Mouse (Mus musculus): Measurements from ENCODE around the gene Brms1. TPM values are rescaled to one million over a fixed set of nuclear protein-coding genes. Genes with fewer than 3 reads are reported as not detected.

Gene Brms1
- polyA plus RNA-seq, 1 experiment from 2014 or later: 24.0 TPM

- Histone ChIP-seq H3K4me2 (peak overlapping the region; percentile 91), H3K9ac (peak overlapping the region; percentile 69), H3K27me3 (peaks cover 4% of the 10 kb centered on the region; the same call in 1 of the 2 replicates), H3K9me3 (replicated peaks) (no peaks in the 10 kb centered on the region), H3K36me3 (replicated peaks) (no peaks in the 10 kb centered on the region), H3K27ac (replicated peaks) (no peak overlapping the region), H3K4me1 (replicated peaks) (peaks cover 52% of the 10 kb centered on the region), H3K4me3 (replicated peaks) (peak overlapping the region; percentile 70)
- ATAC-seq (ENCODE audit: insufficient read depth): no peak
- WGBS (ENCODE audit: insufficient replicate concordance): 22% methylated on average over 41 of the region's 41 CpGs
Measured at GRCm38 (mm10) chr19:5039301-5040114, 1.6 kb upstream of the Brms1 start.

- Histone ChIP-seq H3K27me3 (peaks cover 4% of the 10 kb centered on the region; the same call in 1 of the 2 replicates), H3K9ac (peak overlapping the region; percentile 69), H3K4me2 (peak overlapping the region; percentile 91), H3K4me1 (replicated peaks) (peaks cover 52% of the 10 kb centered on the region), H3K36me3 (replicated peaks) (peaks cover 8% of the 10 kb centered on the region), H3K9me3 (replicated peaks) (no peaks in the 10 kb centered on the region), H3K4me3 (replicated peaks) (peak overlapping the region; percentile 74), H3K27ac (replicated peaks) (peak overlapping the region; percentile 84)
- no peak for ATAC-seq (ENCODE audit: insufficient read depth)
- 1% methylated on average over 16 of the region's 16 CpGs for WGBS (ENCODE audit: insufficient replicate concordance)
Measured at GRCm38 (mm10) chr19:5041588-5041987, 434 bp downstream of the Brms1 start.

DNA sequence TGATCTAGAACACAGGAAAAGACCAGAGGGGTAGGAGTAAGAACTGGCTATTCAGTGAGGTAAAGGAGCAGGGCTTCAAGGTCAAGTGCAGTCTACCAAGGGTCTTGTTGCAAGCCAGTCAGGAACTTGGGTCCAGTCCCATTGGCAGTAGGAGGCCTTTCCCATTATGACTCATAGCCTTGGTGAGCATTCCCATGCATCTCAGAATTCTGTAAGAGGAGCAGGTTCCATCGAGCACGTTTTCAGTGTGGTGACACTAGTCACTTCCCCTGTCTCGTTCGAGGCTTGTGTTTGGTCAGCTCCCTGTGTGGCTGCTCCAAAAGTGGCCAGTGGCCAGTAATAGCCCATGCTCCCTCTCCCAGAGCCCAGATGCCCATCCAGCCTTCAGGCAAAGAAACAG, 4.4 kb downstream of the Brms1 start:
- Histone ChIP-seq H3K4me2 (no peak overlapping the region), H3K4me3 (replicated peaks) (no peak overlapping the region), H3K9ac (no peak overlapping the region), H3K4me1 (replicated peaks) (peaks cover 24% of the 10 kb centered on the region), H3K27ac (replicated peaks) (no peak overlapping the region), H3K9me3 (replicated peaks) (no peaks in the 10 kb centered on the region), H3K36me3 (replicated peaks) (peaks cover 28% of the 10 kb centered on the region), H3K27me3 (peaks cover 5% of the 10 kb centered on the region)
- ATAC-seq (ENCODE audit: insufficient read depth): no peak
- WGBS (ENCODE audit: insufficient replicate concordance): 62% methylated on average over 4 of the region's 4 CpGs

DNA sequence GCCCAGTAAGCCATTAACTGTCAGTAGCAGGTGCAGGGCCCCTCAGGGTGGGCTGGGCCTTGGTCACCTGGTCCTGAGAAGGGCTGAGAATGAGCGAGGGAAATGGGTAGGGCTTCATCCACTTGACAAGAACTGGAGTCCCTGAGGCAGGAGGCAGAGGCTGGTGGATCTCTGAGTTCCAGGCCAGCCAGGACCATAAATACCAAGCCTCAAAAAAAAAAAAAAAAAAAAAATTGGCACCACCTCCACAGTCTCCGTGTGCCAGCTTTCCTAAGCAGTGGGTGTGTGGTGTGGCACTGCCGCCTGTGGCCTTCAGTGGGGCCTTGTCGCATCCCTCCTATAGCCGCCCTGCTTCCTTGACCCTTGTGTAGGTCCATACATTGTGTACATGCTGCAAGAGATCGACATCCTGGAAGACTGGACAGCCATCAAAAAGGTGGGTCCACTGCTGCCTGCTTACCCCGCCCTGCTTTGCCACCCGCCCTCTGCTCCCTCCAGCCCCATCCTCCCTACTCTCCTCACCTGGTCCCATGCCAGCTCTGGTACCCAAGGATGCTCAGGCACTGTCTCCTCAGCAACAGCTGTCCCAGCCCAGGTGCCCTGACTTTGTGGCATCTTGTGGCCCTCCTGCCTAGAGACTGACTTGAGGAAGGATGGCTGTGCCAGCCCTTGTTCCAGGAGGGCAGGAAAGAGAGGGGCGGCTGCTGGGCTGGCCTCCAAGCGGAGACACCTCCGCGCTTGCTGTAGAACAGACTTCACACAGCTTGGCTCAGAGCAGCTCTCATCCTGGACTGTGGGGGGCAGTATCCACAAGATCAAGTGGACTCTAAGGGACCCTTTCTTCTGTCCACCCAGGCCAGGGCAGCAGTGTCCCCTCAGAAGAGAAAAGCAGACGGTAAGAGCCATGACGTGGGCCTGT, 7.2 kb downstream of the Brms1 start:
- H3K4me2 ChIP-seq: no peak overlapping the region
- no peak for ATAC-seq (ENCODE audit: insufficient read depth)
- H3K9ac ChIP-seq: no peak overlapping the region
- H3K4me3 ChIP-seq (replicated peaks): no peak overlapping the region
- WGBS (ENCODE audit: insufficient replicate concordance): 78% methylated on average over 14 of the region's 14 CpGs
- H3K4me1 ChIP-seq (replicated peaks): peaks cover 11% of the 10 kb centered on the region
- peaks cover 28% of the 10 kb centered on the region for H3K36me3 ChIP-seq (replicated peaks)
- H3K27ac ChIP-seq (replicated peaks): no peak overlapping the region
- H3K27me3 ChIP-seq: peaks cover 34% of the 10 kb centered on the region
- no peaks in the 10 kb centered on the region for H3K9me3 ChIP-seq (replicated peaks)

DNA sequence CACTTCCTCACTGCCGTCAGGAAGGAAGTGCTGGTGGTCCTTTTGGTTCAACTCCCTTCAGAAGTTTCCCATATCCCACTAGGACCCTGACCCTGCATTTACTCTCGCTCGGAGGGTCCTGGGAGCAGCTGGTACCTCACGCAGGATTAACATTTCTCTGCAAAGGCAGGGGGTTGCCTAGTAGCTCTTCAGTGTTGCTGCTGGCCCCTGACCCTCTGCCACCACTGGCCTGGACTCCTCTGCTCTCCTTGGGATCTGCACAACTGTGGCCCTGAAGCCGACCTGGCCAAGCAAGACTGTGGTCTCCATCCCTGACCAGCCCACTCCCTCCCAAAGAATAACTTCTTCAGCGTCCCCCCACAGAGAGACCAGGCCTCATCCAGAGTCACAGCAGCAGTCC, 8.2 kb downstream of the Brms1 start:
- Histone ChIP-seq H3K9ac (no peak overlapping the region), H3K36me3 (replicated peaks) (peaks cover 28% of the 10 kb centered on the region), H3K4me1 (replicated peaks) (peaks cover 13% of the 10 kb centered on the region), H3K9me3 (replicated peaks) (no peaks in the 10 kb centered on the region), H3K27me3 (peaks cover 41% of the 10 kb centered on the region), H3K27ac (replicated peaks) (no peak overlapping the region), H3K4me2 (no peak overlapping the region), H3K4me3 (replicated peaks) (no peak overlapping the region)
- ATAC-seq (ENCODE audit: insufficient read depth): no peak
- WGBS (ENCODE audit: insufficient replicate concordance): 68% methylated on average over 6 of the region's 6 CpGs

DNA sequence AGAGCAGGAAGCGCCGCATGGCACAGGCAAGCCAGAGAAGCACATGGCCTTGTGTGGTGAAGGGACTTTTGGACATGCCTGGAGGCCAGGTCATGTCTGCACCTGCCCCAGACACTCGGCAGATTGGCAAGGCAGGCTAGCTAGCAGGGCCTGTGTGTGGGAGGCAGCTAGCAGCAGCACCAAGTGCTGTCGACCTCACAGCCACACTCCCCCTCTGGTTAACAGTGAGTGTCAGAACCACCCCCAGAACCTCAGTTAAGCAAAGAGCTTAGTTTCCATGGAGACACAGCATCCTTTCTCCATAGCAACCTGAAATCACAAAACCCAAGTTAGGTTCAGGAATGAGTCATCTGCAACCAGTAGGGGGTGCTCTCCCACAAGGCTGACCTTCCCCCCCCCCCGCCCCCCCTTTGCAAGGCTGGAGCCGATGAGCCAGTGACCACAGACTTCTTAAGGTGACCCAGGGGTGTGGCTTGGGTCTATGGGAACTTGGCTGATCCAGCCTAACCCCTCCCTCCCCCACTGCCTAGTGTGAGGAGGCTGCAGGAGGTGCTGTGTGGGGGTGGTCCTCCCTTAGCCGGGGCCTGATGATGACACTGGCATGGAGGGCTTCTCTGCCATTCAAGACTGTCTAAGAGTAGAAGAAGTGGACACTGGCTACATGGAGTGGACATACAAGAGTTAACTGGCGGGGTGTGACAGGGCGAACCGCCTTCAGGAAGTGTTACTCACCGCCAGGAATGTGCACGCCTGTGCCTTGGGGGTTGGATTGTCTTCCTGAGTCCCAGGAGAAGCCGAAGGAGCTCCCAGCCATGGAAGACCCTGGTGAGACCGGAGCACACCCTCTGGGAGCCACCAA, 9.1 kb downstream of the Brms1 start, which contains the start of gene Rin1:
Rin1 (plus strand) TSS at position 435 of the 859 bp plus-strand sequence.
- 16% methylated on average over 14 of the region's 14 CpGs for WGBS (ENCODE audit: insufficient replicate concordance)

GRCm38 (mm10) chr19:5051031-5051430, 9.9 kb downstream of the Brms1 start:
- H3K9ac ChIP-seq: no peak overlapping the region
- peak overlapping the region; percentile 10; the same call in 1 of the 2 replicates for H3K4me3 ChIP-seq (replicated peaks)
- no peak overlapping the region for H3K27ac ChIP-seq (replicated peaks)
- H3K36me3 ChIP-seq (replicated peaks): peaks cover 26% of the 10 kb centered on the region
- ATAC-seq (ENCODE audit: insufficient read depth): no peak
- peak overlapping the region; percentile 18 for H3K4me2 ChIP-seq
- peaks cover 13% of the 10 kb centered on the region for H3K4me1 ChIP-seq (replicated peaks)
- WGBS (ENCODE audit: insufficient replicate concordance): 13% methylated on average over 17 of the region's 17 CpGs
- peaks cover 49% of the 10 kb centered on the region for H3K27me3 ChIP-seq
- H3K9me3 ChIP-seq (replicated peaks): no peaks in the 10 kb centered on the region

More for the DNA sequence above, 9.1 kb downstream of the Brms1 start, which contains the start of gene Rin1:
- Histone ChIP-seq H3K27me3 (peaks cover 46% of the 10 kb centered on the region), H3K36me3 (replicated peaks) (peaks cover 28% of the 10 kb centered on the region), H3K4me2 (peak within 1 kb of the TSS; percentile 18), H3K4me1 (replicated peaks) (peaks cover 13% of the 10 kb centered on the region), H3K9ac (no peak within 1 kb of the TSS), H3K27ac (replicated peaks) (no peak within 1 kb of the TSS), H3K4me3 (replicated peaks) (peak within 1 kb of the TSS; percentile 10; the same call in 1 of the 2 replicates), H3K9me3 (replicated peaks) (no peaks in the 10 kb centered on the region)
- ATAC-seq (ENCODE audit: insufficient read depth): no peak

- Histone ChIP-seq H3K9me3 (replicated peaks) (no peaks in the 10 kb centered on the region), H3K27me3 (peaks cover 49% of the 10 kb centered on the region), H3K27ac (replicated peaks) (no peak overlapping the region), H3K36me3 (replicated peaks) (peaks cover 21% of the 10 kb centered on the region), H3K4me1 (replicated peaks) (peaks cover 18% of the 10 kb centered on the region), H3K4me2 (no peak overlapping the region), H3K9ac (no peak overlapping the region), H3K4me3 (replicated peaks) (no peak overlapping the region)
- ATAC-seq (ENCODE audit: insufficient read depth): no peak
- 66% methylated on average over 3 of the region's 3 CpGs for WGBS (ENCODE audit: insufficient replicate concordance)
Measured at GRCm38 (mm10) chr19:5051515-5051914, 10.4 kb downstream of the Brms1 start.

- Histone ChIP-seq H3K27ac (replicated peaks) (no peak overlapping the region), H3K9ac (no peak overlapping the region), H3K36me3 (replicated peaks) (peaks cover 13% of the 10 kb centered on the region), H3K27me3 (peaks cover 49% of the 10 kb centered on the region), H3K4me1 (replicated peaks) (peaks cover 20% of the 10 kb centered on the region), H3K4me2 (no peak overlapping the region), H3K9me3 (replicated peaks) (no peaks in the 10 kb centered on the region), H3K4me3 (replicated peaks) (no peak overlapping the region)
- ATAC-seq (ENCODE audit: insufficient read depth): no peak
- WGBS (ENCODE audit: insufficient replicate concordance): 37% methylated on average over 25 of the region's 25 CpGs
Measured at GRCm38 (mm10) chr19:5052166-5052822, 11.1 kb downstream of the Brms1 start.

- 71% methylated on average over 17 of the region's 17 CpGs for WGBS (ENCODE audit: insufficient replicate concordance)
- Histone ChIP-seq H3K36me3 (replicated peaks) (peaks cover 8% of the 10 kb centered on the region; the same call in 1 of the 2 replicates), H3K4me3 (replicated peaks) (no peak overlapping the region), H3K9ac (no peak overlapping the region), H3K4me1 (replicated peaks) (peaks cover 20% of the 10 kb centered on the region), H3K9me3 (replicated peaks) (no peaks in the 10 kb centered on the region), H3K27me3 (peaks cover 49% of the 10 kb centered on the region), H3K4me2 (no peak overlapping the region), H3K27ac (replicated peaks) (no peak overlapping the region)
- ATAC-seq (ENCODE audit: insufficient read depth): no peak
Measured at GRCm38 (mm10) chr19:5052853-5053252, 11.7 kb downstream of the Brms1 start.
